Mouse (Mus musculus) midbrain, embryonic 15.5 days (tissue): ENCODE data around the gene Smu1. TPM values are rescaled to one million over a fixed set of nuclear protein-coding genes. Genes with fewer than 3 reads are reported as not detected.
A peak's percentile ranks its signal among the peaks of the same experiment; 100 is the strongest.

ENCODE experiments used
- ATAC-seq: fragments of 200-750 bp; cut with Nextera tagmentation; replicated peaks from 2 replicates; pipeline ENCODE4 v1.8.0; 2017; ENCODE audit warnings: moderate TSS enrichment
- H3K27ac ChIP-seq: fragments of 300-500 bp; sonication (generic); 2 replicates; pipeline ENCODE4 v1.5.1; 2015; ENCODE audit warnings: mild to moderate bottlenecking, inconsistent platforms
- H3K27me3 ChIP-seq: fragments of 300-500 bp; sonication (generic); replicated peaks from 2 replicates; pipeline ENCODE4 v1.6.1; 2015; ENCODE audit warnings: inconsistent platforms
- H3K36me3 ChIP-seq: fragments of 300-500 bp; sonication (generic); replicated peaks from 2 replicates; pipeline ENCODE4 v1.6.1; 2015; ENCODE audit warnings: inconsistent platforms
- H3K4me1 ChIP-seq: fragments of 300-500 bp; sonication (generic); 2 replicates; pipeline ENCODE4 v1.6.1; 2015; ENCODE audit warnings: inconsistent platforms
- H3K4me2 ChIP-seq: fragments of 300-500 bp; sonication (generic); 2 replicates; pipeline ENCODE4 v1.6.1; 2015; ENCODE audit warnings: inconsistent platforms, mild to moderate bottlenecking, moderate library complexity
- H3K4me3 ChIP-seq: fragments of 300-500 bp; sonication (generic); 2 replicates; pipeline ENCODE4 v1.5.1; 2015; ENCODE audit warnings: mild to moderate bottlenecking, inconsistent platforms
- H3K9ac ChIP-seq: fragments of 300-500 bp; sonication (generic); 2 replicates; pipeline ENCODE4 v1.6.1; 2015; ENCODE audit warnings: mild to moderate bottlenecking, inconsistent platforms
- H3K9me3 ChIP-seq: fragments of 300-500 bp; sonication (generic); 2 replicates; pipeline ENCODE4 v1.6.1; 2016; ENCODE audit warnings: inconsistent platforms
- WGBS: fragments of 180-500 bp; shearing (Covaris S2); methylation state at CpG from one replicate; pipeline ENCODE4 v1.1.7; 2015; ENCODE audit warnings: mixed read lengths; 5-methylcytosine and 5-hydroxymethylcytosine counted together
- polyA plus RNA-seq: library from polyadenylated mRNA; unstranded; fragments of >200 nt; fragmentation: Nextera tagmentation; extraction: Ambion mirVana; gene quantifications from 2 replicates; pipeline ENCODE4 v1.2.1, GENCODE M21; 2015

Smu1 gene
- polyA plus RNA-seq, 1 experiment from 2014 or later, result 120 TPM

- Histone ChIP-seq H3K9me3 (no peaks in the 10 kb centered on the region), H3K9ac (no peak overlapping the region), H3K36me3 (peaks cover 46% of the 10 kb centered on the region), H3K4me2 (no peak overlapping the region), H3K27ac (no peak overlapping the region), H3K27me3 (no peaks in the 10 kb centered on the region), H3K4me1 (peaks cover 50% of the 10 kb centered on the region), H3K4me3 (no peak overlapping the region)
- ATAC-seq, result no peak
- WGBS, result 88% methylated on average over 1 of the region's 1 CpGs
Measured at GRCm38 (mm10) chr4:40727247-40727646, 30.5 kb downstream of the Smu1 start.

DNA sequence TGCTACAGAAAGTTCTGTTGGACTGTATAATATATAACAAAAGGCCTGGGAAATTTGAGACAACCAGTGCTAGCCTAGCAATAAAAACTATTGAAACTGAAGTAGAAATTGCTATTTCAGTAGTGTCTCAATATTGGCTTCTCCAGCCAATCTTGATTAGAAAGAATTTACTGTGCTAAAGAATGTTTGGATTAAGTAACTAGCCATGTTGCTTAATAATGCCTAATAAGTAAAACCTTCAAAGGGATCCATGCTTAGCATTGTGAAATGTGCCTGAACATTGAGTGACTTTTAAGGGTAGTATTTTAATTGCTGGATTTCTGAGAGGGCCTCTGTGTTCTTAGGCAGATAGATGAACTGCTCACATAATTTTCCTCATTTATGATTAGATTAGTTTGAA is 32.2 kb downstream of the Smu1 start:
- Histone ChIP-seq H3K4me2 (peak overlapping the region; percentile 72), H3K27me3 (no peaks in the 10 kb centered on the region), H3K27ac (no peak overlapping the region), H3K4me1 (peaks cover 61% of the 10 kb centered on the region), H3K9ac (0 out of 2 replicates have a peak overlapping the region, but pooled peaks have one; percentile 16), H3K4me3 (no peak overlapping the region), H3K9me3 (no peaks in the 10 kb centered on the region), H3K36me3 (peaks cover 31% of the 10 kb centered on the region)
- ATAC-seq, result no peak

DNA sequence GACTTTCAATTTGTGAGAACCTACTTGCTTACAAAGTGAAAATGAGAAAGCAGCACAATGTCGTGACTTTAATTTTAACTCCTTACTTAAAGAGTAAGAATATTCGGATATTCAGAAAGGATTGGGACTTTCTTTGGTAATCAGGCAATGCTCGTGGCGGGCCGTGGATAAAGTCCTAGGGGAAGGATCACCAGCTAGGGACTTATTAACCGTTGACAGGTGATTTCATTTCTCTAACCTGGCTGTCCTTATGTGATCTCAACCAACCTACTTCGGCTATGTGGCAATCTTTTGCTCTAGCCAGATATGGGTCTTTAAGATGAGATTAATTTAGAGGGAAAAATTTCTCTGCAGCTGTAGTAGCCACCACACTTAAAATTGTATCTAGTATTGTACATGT is 32.6 kb downstream of the Smu1 start:
- no peak overlapping the region for H3K27ac ChIP-seq
- WGBS, result 86% methylated on average over 7 of the region's 7 CpGs
- H3K4me2 ChIP-seq, result peak overlapping the region; percentile 72
- H3K9me3 ChIP-seq, result no peaks in the 10 kb centered on the region
- peaks cover 28% of the 10 kb centered on the region for H3K36me3 ChIP-seq
- H3K4me3 ChIP-seq, result 0 out of 2 replicates have a peak overlapping the region, but pooled peaks have one; percentile 84
- no peaks in the 10 kb centered on the region for H3K27me3 ChIP-seq
- H3K4me1 ChIP-seq, result peaks cover 61% of the 10 kb centered on the region
- H3K9ac ChIP-seq, result 0 out of 2 replicates have a peak overlapping the region, but pooled peaks have one; percentile 16
- no peak for ATAC-seq

DNA sequence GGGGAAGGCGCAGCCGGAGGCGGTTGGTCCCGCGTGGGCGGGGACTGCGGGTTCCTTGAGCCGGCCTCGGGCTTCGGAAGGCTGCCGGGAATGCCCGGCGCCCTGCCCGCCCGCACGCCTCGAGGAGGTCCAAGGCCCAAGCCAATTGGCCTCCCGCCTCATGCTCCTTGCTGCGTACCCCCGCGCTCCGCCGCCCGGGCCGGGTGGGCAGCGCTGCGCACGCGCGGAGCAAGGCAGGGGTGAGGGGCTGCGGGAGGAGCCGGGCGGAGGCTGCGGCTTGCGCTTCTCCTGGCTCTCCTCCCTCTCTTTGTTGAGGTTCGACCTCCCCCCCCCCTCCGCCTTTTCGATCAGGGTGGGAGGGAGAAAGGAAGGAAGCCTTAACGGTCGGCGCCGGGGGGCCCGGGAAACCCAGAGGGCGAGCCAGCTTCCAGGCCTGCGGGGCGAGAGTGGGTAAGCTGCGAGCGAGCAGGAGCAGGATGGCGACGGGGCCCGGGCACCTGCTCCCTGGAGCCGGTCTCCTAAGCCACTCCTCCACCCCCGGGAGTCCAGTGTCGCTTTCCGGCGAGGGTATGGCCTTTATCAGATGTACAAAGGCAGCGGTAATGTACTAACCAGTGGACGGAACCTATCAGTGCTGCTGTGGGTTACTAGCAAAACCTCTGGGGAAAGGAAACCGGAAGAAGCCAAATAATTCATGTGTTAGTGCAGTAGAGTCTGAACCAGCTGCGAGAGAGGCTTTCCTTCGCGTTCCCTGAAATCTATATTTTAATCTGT is 34.8 kb downstream of the Smu1 start:
- Histone ChIP-seq H3K27ac (peak overlapping the region; percentile 100), H3K27me3 (no peaks in the 10 kb centered on the region), H3K9ac (peak overlapping the region; percentile 97), H3K4me2 (peak overlapping the region; percentile 72), H3K9me3 (no peaks in the 10 kb centered on the region), H3K4me1 (peaks cover 50% of the 10 kb centered on the region), H3K36me3 (peaks cover 9% of the 10 kb centered on the region; the same call in 1 of the 2 replicates), H3K4me3 (peak overlapping the region; percentile 84)
- ATAC-seq, result peak; percentile 95
- under 1% methylated on average over 52 of the region's 62 CpGs for WGBS

GRCm38 (mm10) chr4:40722011-40722666 is 35.6 kb downstream of the Smu1 start, which contains the start of gene Dnaja1:
Gene Dnaja1 (plus strand): TSS chr4:40722150.
- peaks cover 5% of the 10 kb centered on the region; the same call in 1 of the 2 replicates for H3K36me3 ChIP-seq
- H3K4me2 ChIP-seq, result peak within 1 kb of the TSS; percentile 72
- under 1% methylated on average over 54 of the region's 54 CpGs for WGBS
- H3K4me3 ChIP-seq, result peak within 1 kb of the TSS; percentile 84
- H3K4me1 ChIP-seq, result peaks cover 46% of the 10 kb centered on the region
- no peaks in the 10 kb centered on the region for H3K27me3 ChIP-seq
- H3K9ac ChIP-seq, result peak within 1 kb of the TSS; percentile 97
- H3K27ac ChIP-seq, result peak within 1 kb of the TSS; percentile 100
- H3K9me3 ChIP-seq, result no peaks in the 10 kb centered on the region
- peak; percentile 95 for ATAC-seq

DNA sequence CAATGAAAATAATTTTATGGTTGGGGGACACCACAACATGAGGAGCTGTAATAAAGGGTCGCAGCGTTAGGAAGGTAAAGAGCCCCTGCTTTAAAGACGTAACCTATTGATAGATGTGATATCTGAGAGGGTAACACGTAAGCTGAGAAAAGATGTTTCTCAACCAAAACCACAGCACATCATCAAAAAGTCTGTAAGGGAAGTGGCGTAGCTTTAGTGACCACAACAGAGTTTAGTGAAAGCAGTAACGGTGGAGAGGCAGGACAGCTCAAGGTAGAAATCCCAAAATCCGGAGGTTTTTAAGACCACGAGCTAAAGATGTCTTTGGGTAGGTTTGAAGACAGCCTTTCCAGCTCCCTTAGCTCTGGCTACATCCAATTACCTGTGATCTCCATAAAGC is 36.8 kb downstream of the Smu1 start:
- Histone ChIP-seq H3K9ac (no peak overlapping the region), H3K27me3 (no peaks in the 10 kb centered on the region), H3K27ac (peak overlapping the region; percentile 100; the same call in 1 of the 2 replicates), H3K4me2 (peak overlapping the region; percentile 72; the same call in 1 of the 2 replicates), H3K36me3 (0 out of 2 replicates have a peak, but pooled peaks cover 3% of the 10 kb centered on the region), H3K4me3 (no peak overlapping the region), H3K9me3 (no peaks in the 10 kb centered on the region), H3K4me1 (peaks cover 36% of the 10 kb centered on the region)
- ATAC-seq, result no peak
- WGBS, result 95% methylated on average over 8 of the region's 8 CpGs

DNA sequence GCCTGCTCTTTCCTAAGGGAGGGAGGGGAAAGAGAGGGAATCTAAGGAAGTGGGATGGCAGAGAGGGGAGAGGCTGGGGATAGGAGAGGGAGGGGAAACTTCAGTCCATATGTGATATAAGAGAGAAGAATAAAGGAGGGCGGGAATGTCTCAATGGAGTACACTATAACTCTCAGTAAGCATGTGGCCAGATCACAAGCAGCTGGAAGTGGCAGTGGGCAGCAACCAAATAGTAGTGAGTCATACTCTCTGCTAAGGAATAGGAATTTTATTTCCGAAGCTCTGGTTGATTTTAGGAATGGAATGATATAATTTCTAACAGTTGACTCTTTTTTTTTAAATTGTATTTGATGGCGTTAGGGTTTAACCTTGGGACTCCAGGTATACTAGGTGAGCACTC is 40.6 kb downstream of the Smu1 start:
- Histone ChIP-seq H3K4me1 (peaks cover 11% of the 10 kb centered on the region), H3K4me3 (no peak overlapping the region)
- ATAC-seq, result no peak

GRCm38 (mm10) chr4:40703710-40704275 is 53.9 kb downstream of the Smu1 start:
- Histone ChIP-seq H3K27me3 (no peaks in the 10 kb centered on the region), H3K4me2 (peak overlapping the region; percentile 82), H3K4me1 (peaks cover 30% of the 10 kb centered on the region), H3K9me3 (no peaks in the 10 kb centered on the region), H3K9ac (peak overlapping the region; percentile 70), H3K36me3 (no peaks in the 10 kb centered on the region), H3K27ac (peak overlapping the region; percentile 98), H3K4me3 (peak overlapping the region; percentile 62)
- 16% methylated on average over 9 of the region's 9 CpGs for WGBS
- ATAC-seq, result no peak

More for the DNA sequence above, 40.6 kb downstream of the Smu1 start:
- Histone ChIP-seq H3K27me3 (no peaks in the 10 kb centered on the region), H3K4me2 (no peak overlapping the region), H3K36me3 (no peaks in the 10 kb centered on the region), H3K9me3 (no peaks in the 10 kb centered on the region), H3K9ac (no peak overlapping the region), H3K27ac (no peak overlapping the region)
- 96% methylated on average over 3 of the region's 3 CpGs for whole genome bisulfite sequencing

DNA sequence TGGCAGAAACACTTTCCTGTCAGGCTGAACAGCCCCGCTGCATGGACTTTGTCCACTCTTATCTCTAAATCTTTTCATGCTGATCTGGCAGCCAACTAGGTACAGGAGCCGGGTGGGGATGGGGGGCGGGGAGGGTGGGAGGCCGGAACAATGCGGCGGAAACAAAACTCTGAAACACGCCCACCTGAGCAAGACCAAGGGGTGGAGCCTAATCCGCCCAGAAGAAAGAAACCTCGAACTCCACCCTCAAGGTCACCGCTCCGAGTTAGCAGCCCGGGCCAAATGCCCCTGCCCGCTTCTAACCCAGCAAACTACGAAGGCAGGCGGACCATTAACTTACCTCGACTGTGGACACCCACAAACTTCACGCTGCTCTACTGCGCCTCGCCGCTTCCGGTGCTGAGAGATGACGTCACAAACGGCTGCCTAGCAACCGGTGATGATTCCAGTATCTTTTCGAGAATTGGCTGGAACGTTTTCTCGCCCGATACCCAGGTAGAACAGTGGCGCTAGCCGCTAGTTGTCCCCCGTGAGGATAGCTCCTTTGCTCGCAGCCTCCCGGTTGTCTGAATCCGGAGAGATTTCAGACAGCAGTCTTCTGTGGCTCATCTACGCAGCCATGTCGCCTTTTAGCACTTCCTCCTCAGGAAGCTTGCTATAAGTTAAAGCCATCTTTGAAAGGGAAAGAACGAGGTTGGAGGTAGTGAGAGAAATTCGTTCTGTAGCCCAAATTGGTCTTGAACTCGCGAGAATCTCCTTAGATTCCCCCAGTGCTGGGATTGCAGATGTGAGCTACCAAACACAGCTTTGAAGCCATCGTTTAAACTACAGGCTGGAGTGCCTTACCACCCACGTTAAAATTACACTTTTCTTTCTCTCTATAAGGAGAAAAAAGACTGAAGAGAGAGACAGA is 54.7 kb downstream of the Smu1 start, which contains the start of gene Aptx:
Aptx (minus strand) TSS at position 398 of the 913 bp plus-strand sequence.
- Histone ChIP-seq H3K36me3 (no peaks in the 10 kb centered on the region), H3K9me3 (no peaks in the 10 kb centered on the region), H3K4me1 (peaks cover 30% of the 10 kb centered on the region), H3K4me2 (peak within 1 kb of the TSS; percentile 82), H3K27me3 (no peaks in the 10 kb centered on the region), H3K4me3 (peak within 1 kb of the TSS; percentile 62), H3K27ac (peak within 1 kb of the TSS; percentile 98), H3K9ac (peak within 1 kb of the TSS; percentile 70)
- under 1% methylated on average over 42 of the region's 42 CpGs for WGBS
- peak; percentile 95 for ATAC-seq

DNA sequence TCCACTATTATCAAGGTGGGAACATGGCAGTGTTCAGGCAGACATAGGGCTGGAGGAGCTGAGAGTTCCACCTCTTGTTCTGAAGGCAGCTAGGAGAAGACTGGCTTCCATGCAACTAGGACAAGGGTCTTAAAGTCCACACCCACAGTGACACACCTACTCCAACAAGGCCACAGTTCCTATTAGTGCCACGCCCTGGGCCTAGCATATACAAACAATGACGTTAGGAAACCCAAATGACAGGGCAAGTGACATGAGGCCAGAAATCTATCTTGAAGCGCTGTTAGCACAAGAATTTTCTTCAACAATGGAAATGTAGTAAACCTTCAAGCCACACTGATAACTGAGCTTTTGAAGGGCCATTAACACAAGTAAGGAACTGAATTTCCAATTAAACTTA is 55.9 kb downstream of the Smu1 start:
- 87% methylated on average over 3 of the region's 3 CpGs for WGBS
- no peaks in the 10 kb centered on the region for H3K9me3 ChIP-seq

DNA sequence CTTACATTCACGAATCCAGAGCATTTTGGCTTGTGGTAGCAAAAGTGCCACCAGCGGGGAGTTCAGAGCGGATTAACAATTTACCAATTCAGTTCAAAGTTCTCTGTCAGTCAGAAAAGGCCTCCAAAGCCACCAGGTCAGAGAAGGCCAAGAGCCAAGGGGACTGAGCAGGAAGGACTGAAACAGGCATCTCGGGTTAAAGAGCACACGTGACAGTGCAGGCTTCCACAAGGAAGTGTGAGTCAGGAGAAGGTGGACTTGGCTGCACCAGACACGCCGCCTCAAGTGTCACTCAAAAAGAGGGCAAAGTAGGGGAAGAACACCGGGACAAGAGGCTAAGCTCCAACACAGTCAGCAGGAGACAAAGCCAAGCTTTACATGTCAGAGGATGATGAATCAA is 57.5 kb downstream of the Smu1 start:
- no peak overlapping the region for H3K9ac ChIP-seq
- H3K4me3 ChIP-seq, result no peak overlapping the region
- H3K27me3 ChIP-seq, result no peaks in the 10 kb centered on the region
- WGBS, result 85% methylated on average over 8 of the region's 8 CpGs
- H3K36me3 ChIP-seq, result peaks cover 14% of the 10 kb centered on the region; the same call in 1 of the 2 replicates
- H3K9me3 ChIP-seq, result no peaks in the 10 kb centered on the region
- H3K4me1 ChIP-seq, result peaks cover 30% of the 10 kb centered on the region
- no peak overlapping the region for H3K27ac ChIP-seq
- ATAC-seq, result no peak
- no peak overlapping the region for H3K4me2 ChIP-seq

More for the DNA sequence above, 55.9 kb downstream of the Smu1 start:
- H3K4me2 ChIP-seq, result peak overlapping the region; percentile 82
- ATAC-seq, result no peak
- no peak overlapping the region; the same call in 1 of the 2 replicates for H3K27ac ChIP-seq
- H3K4me3 ChIP-seq, result peak overlapping the region; percentile 62
- peak overlapping the region; percentile 70 for H3K9ac ChIP-seq
- H3K4me1 ChIP-seq, result peaks cover 30% of the 10 kb centered on the region
- no peaks in the 10 kb centered on the region for H3K27me3 ChIP-seq
- H3K36me3 ChIP-seq, result peaks cover 3% of the 10 kb centered on the region; the same call in 1 of the 2 replicates
